Mouse (Mus musculus): Measurements from ENCODE around the gene Mybl2.

- no peak for TF ChIP-seq EP300 (IDR thresholded peaks at IDR 0.05; ENCODE audit: low read depth in 1 of 2, low read length in 2 of 2)
- TF ChIP-seq POLR2AphosphoS2 (IDR thresholded peaks at IDR 0.05; ENCODE audit: low read length): no peak
- no peak for TF ChIP-seq HCFC1 (IDR thresholded peaks at IDR 0.05; ENCODE audit: low read depth, low read length)
- no peak for TF ChIP-seq CTCF (IDR thresholded peaks at IDR 0.05 in 2 of 3, conservative IDR thresholded peaks at IDR 0.05 in 1 of 3; ENCODE audit: control insufficient read depth in 1 of 3, insufficient read depth in 1 of 3, low read depth in 2 of 3, low read length in 3 of 3, poor library complexity in 1 of 3, severe bottlenecking in 1 of 3)
Observed at GRCm38 (mm10) chr2:163100551-163100950, 46.1 kb downstream of the Mybl2 start.

Measured in MEL (cell line).